Mouse (Mus musculus): ENCODE measurements around the gene Ppp6c. TPM values are rescaled to one million over a fixed set of nuclear protein-coding genes. Genes with fewer than 3 reads are reported as not detected.

Gene Ppp6c
- total and polyA plus RNA-seq, 2 experiments from 2014 or later, result 51.1 to 57.2 TPM

- Histone ChIP-seq H3K9me3 (ENCODE audit: low read length) (no peaks in the 10 kb centered on the region), H3K9ac (no peak overlapping the region), H3K27ac (ENCODE audit: low read depth, low read length) (no peak overlapping the region), H3K4me1 (ENCODE audit: insufficient read depth) (no peaks in the 10 kb centered on the region), H3K4me3 (ENCODE audit: low read depth, low read length) (no peak overlapping the region), H3K36me3 (ENCODE audit: insufficient read depth) (0 out of 2 replicates have a peak, but pooled peaks cover 2% of the 10 kb centered on the region), H3K27me3 (ENCODE audit: insufficient read depth, low read length) (no peaks in the 10 kb centered on the region), H3K4me2 (ENCODE audit: low read depth) (no peak overlapping the region)
- 68% methylated on average over 2 of the region's 2 CpGs for WGBS
- ATAC-seq (no peak), DNase-seq (no peak)
- TF ChIP-seq CTCF (IDR thresholded peaks at IDR 0.05; ENCODE audit: low read depth), result no peak
Observed at GRCm38 (mm10) chr2:39148075-39148474, 78.2 kb downstream of the Ppp6c start.

GRCm38 (mm10) chr2:39146469-39146868 lies 79.8 kb downstream of the Ppp6c start:
- WGBS, result 82% methylated on average over 1 of the region's 1 CpGs

More at GRCm38 (mm10) chr2:39146469-39146868, 79.8 kb downstream of the Ppp6c start:
- DNase-seq (peak; percentile 1), ATAC-seq (peak; percentile 35; the same call in 1 of the 2 replicates)
- no peak overlapping the region for H3K4me2 ChIP-seq (ENCODE audit: low read depth)
- no peaks in the 10 kb centered on the region for H3K9me3 ChIP-seq (ENCODE audit: low read length)
- no peaks in the 10 kb centered on the region for H3K4me1 ChIP-seq (ENCODE audit: insufficient read depth)
- no peak overlapping the region for H3K27ac ChIP-seq (ENCODE audit: low read depth, low read length)
- no peaks in the 10 kb centered on the region for H3K27me3 ChIP-seq (ENCODE audit: insufficient read depth, low read length)
- no peaks in the 10 kb centered on the region for H3K36me3 ChIP-seq (ENCODE audit: insufficient read depth)
- no peak overlapping the region for H3K9ac ChIP-seq
- no peak for TF ChIP-seq CTCF (IDR thresholded peaks at IDR 0.05; ENCODE audit: low read depth)
- H3K4me3 ChIP-seq (ENCODE audit: low read depth, low read length), result no peak overlapping the region

Other genes starting within 250 kb of the Ppp6c start
- 0.43 and 1.4 TPM in 2 replicates for gene Wdr38, start 229.0 kb downstream of the Ppp6c start, total RNA-seq (2014; rRNA removed)
- gene Wdr38, start 229.0 kb downstream of the Ppp6c start, polyA plus RNA-seq (2015; fragmentation: Nextera tagmentation; extraction: Ambion mirVana), result 0.38 and 0.64 TPM in 2 replicates
- gene Arpc5l, start 221.1 kb downstream of the Ppp6c start, total RNA-seq (2014; rRNA removed), result 80.0 and 92.4 TPM in 2 replicates
- gene Arpc5l, start 221.1 kb downstream of the Ppp6c start, polyA plus RNA-seq (2015; fragmentation: Nextera tagmentation; extraction: Ambion mirVana), result 167 and 170 TPM in 2 replicates
- gene Rpl35, start 220.8 kb downstream of the Ppp6c start, total RNA-seq (2014; rRNA removed), result 128 and 358 TPM in 2 replicates
- gene Rpl35, start 220.8 kb downstream of the Ppp6c start, polyA plus RNA-seq (2015; fragmentation: Nextera tagmentation; extraction: Ambion mirVana), result 660 and 891 TPM in 2 replicates
- 28.3 and 36.2 TPM in 2 replicates for gene Golga1, start 160.9 kb downstream of the Ppp6c start, total RNA-seq (2014; rRNA removed)
- gene Golga1, start 160.9 kb downstream of the Ppp6c start, polyA plus RNA-seq (2015; fragmentation: Nextera tagmentation; extraction: Ambion mirVana), result 19.6 and 23.9 TPM in 2 replicates
- gene Scai, start 35.7 kb downstream of the Ppp6c start, total RNA-seq (2014; rRNA removed), result 61.3 and 68.6 TPM in 2 replicates
- gene Scai, start 35.7 kb downstream of the Ppp6c start, polyA plus RNA-seq (2015; fragmentation: Nextera tagmentation; extraction: Ambion mirVana), result 8.6 and 11.6 TPM in 2 replicates

Measured in forebrain, postnatal 0 days (tissue).